Mouse (Mus musculus) lung, embryonic 14.5 days (tissue): ENCODE results near the gene Dtx4. TPM values are rescaled to one million over a fixed set of nuclear protein-coding genes. Genes with fewer than 3 reads are reported as not detected.
A peak's percentile ranks its signal among the peaks of the same experiment; 100 is the strongest.

Experiments used
- ATAC-seq: fragments of 200-750 bp; cut with Nextera tagmentation; 2 replicates; pipeline ENCODE4 v1.8.0; 2017; ENCODE audit warnings: mild to moderate bottlenecking, moderate TSS enrichment, moderate library complexity; ENCODE audit not compliant: insufficient read depth
- DNase-seq: peaks from one replicate; pipeline ENCODE4 v3.0.0-alpha.2; 2015
- H3K27ac ChIP-seq: fragments of 300-500 bp; sonication (generic); 2 replicates; pipeline ENCODE4 v1.5.1; 2014; ENCODE audit warnings: low read depth, mild to moderate bottlenecking, moderate library complexity
- H3K27me3 ChIP-seq: fragments of 300-500 bp; sonication (generic); 2 replicates; pipeline ENCODE4 v1.6.1; 2014; ENCODE audit warnings: low read length, control low read depth; ENCODE audit not compliant: insufficient read depth
- H3K36me3 ChIP-seq: fragments of 300-500 bp; sonication (generic); 2 replicates; pipeline ENCODE4 v1.6.1; 2014; ENCODE audit warnings: control low read depth; ENCODE audit not compliant: insufficient read depth
- H3K4me1 ChIP-seq: fragments of 300-500 bp; sonication (generic); 2 replicates; pipeline ENCODE4 v1.6.1; 2014; ENCODE audit warnings: antibody characterized with exemption, control low read depth; ENCODE audit not compliant: insufficient read depth
- H3K4me2 ChIP-seq: fragments of 300-500 bp; sonication (generic); 2 replicates; pipeline ENCODE4 v1.6.1; 2014; ENCODE audit warnings: mild to moderate bottlenecking
- H3K4me3 ChIP-seq: fragments of 300-500 bp; sonication (generic); 2 replicates; pipeline ENCODE4 v1.5.1; 2014; ENCODE audit warnings: low read depth, low read length
- H3K9ac ChIP-seq: fragments of 300-500 bp; sonication (generic); 2 replicates; pipeline ENCODE4 v1.6.1; 2014
- H3K9me3 ChIP-seq: fragments of 300-500 bp; sonication (generic); 2 replicates; pipeline ENCODE4 v1.6.1; 2016; ENCODE audit warnings: low read depth, low read length, control low read depth
- CTCF ChIP-seq: IDR thresholded peaks from 2 replicates; pipeline ENCODE4 v1.5.1; 2016; ENCODE audit warnings: antibody characterized with exemption, low read depth
- WGBS: fragments of 180-500 bp; shearing (Covaris S2); extraction: QIAGEN DNeasy Blood & Tissue Kit; methylation state at CpG from one replicate; pipeline ENCODE4 v1.1.7; 2014; 5-methylcytosine and 5-hydroxymethylcytosine counted together
- polyA plus RNA-seq: library from polyadenylated mRNA; unstranded; fragments of >200 nt; fragmentation: Nextera tagmentation; extraction: Ambion mirVana; gene quantifications from 2 replicates; pipeline ENCODE4 v1.2.1, GENCODE M21; 2014

The Dtx4 gene
- polyA plus RNA-seq, 1 experiment from 2014 or later = 17.7 TPM

DNA sequence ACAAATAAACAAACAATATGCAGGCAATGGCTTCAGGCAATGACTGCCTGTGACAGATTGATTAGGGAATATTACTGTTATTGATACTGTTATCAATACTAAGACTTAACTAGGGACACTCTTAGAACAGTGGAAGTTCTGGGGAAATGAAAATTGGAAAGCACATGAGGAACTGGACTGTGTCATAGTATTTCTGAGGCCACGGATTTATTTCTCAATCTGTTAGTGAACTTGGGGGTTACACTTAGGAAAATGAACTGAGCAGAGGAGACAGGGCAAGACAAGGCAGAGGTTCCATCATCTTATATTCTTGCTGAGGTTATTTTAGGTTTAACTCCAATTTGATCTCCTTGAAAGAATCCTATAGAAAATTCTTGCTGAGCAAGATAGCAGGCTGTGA is 38.7 kb upstream of the Dtx4 start:
- 76% methylated on average over 1 of the region's 1 CpGs for WGBS
- no peak for DNase-seq

DNA sequence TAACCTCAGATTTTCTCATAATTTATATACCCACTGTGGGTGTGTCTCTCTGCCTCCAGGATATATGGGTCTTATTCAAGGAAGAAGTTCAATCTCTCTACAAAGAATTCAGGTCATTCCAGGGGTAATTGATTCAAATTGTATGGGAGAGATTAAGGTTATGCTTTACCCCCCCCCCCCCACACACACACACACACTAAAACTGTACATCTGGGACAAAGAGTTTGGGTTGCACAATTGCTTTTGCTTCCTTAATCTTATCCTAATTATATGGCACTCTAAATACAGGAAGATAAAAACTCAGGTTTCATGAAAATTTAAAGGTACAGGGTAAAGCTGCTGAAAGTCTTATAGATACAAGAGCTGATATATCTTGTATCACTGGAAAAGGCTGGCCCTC is 35.9 kb upstream of the Dtx4 start:
- no peak for ATAC-seq
- H3K27me3 ChIP-seq = no peaks in the 10 kb centered on the region
- H3K27ac ChIP-seq = no peak overlapping the region
- TF ChIP-seq CTCF = no peak
- no peaks in the 10 kb centered on the region for H3K9me3 ChIP-seq
- no peak overlapping the region for H3K9ac ChIP-seq
- DNase-seq = no peak
- no peak overlapping the region for H3K4me3 ChIP-seq
- no peaks in the 10 kb centered on the region for H3K36me3 ChIP-seq
- no peak overlapping the region for H3K4me2 ChIP-seq
- H3K4me1 ChIP-seq = no peaks in the 10 kb centered on the region

More for the DNA sequence above, 38.7 kb upstream of the Dtx4 start:
- no peaks in the 10 kb centered on the region for H3K27me3 ChIP-seq
- no peaks in the 10 kb centered on the region for H3K36me3 ChIP-seq
- no peaks in the 10 kb centered on the region for H3K9me3 ChIP-seq
- H3K4me1 ChIP-seq = no peaks in the 10 kb centered on the region
- no peak overlapping the region for H3K4me2 ChIP-seq
- no peak for ATAC-seq
- TF ChIP-seq CTCF = no peak
- no peak overlapping the region for H3K9ac ChIP-seq
- H3K27ac ChIP-seq = no peak overlapping the region
- H3K4me3 ChIP-seq = no peak overlapping the region

- Histone ChIP-seq H3K27me3 (no peaks in the 10 kb centered on the region), H3K27ac (no peak overlapping the region), H3K4me3 (no peak overlapping the region), H3K4me2 (no peak overlapping the region), H3K4me1 (no peaks in the 10 kb centered on the region), H3K9me3 (no peaks in the 10 kb centered on the region), H3K9ac (no peak overlapping the region), H3K36me3 (no peaks in the 10 kb centered on the region)
- TF ChIP-seq CTCF = no peak
- DNase-seq = no peak
- WGBS = 34% methylated on average over 4 of the region's 4 CpGs
- ATAC-seq = no peak
Measured at GRCm38 (mm10) chr19:12523377-12523776, 22.1 kb upstream of the Dtx4 start.

- H3K4me1 ChIP-seq = no peaks in the 10 kb centered on the region
- no peaks in the 10 kb centered on the region for H3K36me3 ChIP-seq
- no peaks in the 10 kb centered on the region for H3K27me3 ChIP-seq
- no peak overlapping the region; the same call in 1 of the 2 replicates for H3K9ac ChIP-seq
- peak overlapping the region; percentile 44; the same call in 1 of the 2 replicates for H3K4me3 ChIP-seq
- TF ChIP-seq CTCF = no peak
- H3K27ac ChIP-seq = no peak overlapping the region
- H3K4me2 ChIP-seq = peak overlapping the region; percentile 77
- DNase-seq (no peak), ATAC-seq (no peak)
- no peaks in the 10 kb centered on the region for H3K9me3 ChIP-seq
Measured at GRCm38 (mm10) chr19:12518541-12518890, 17.3 kb upstream of the Dtx4 start.

- no peaks in the 10 kb centered on the region for H3K36me3 ChIP-seq
- H3K4me3 ChIP-seq = peak overlapping the region; percentile 44
- peak; percentile 87 for ATAC-seq
- no peaks in the 10 kb centered on the region for H3K27me3 ChIP-seq
- peak overlapping the region; percentile 68 for H3K9ac ChIP-seq
- H3K27ac ChIP-seq = no peak overlapping the region
- peak; percentile 81 for TF ChIP-seq CTCF
- H3K4me2 ChIP-seq = peak overlapping the region; percentile 77
- peak; percentile 90 for DNase-seq
- H3K9me3 ChIP-seq = no peaks in the 10 kb centered on the region
- 3% methylated on average over 16 of the region's 16 CpGs for WGBS
- H3K4me1 ChIP-seq = no peaks in the 10 kb centered on the region
Measured at GRCm38 (mm10) chr19:12517671-12518540, 16.7 kb upstream of the Dtx4 start.

- Histone ChIP-seq H3K9ac (no peak overlapping the region), H3K27ac (no peak overlapping the region), H3K4me3 (no peak overlapping the region), H3K4me2 (no peak overlapping the region), H3K9me3 (no peaks in the 10 kb centered on the region), H3K4me1 (no peaks in the 10 kb centered on the region), H3K27me3 (no peaks in the 10 kb centered on the region), H3K36me3 (no peaks in the 10 kb centered on the region)
- no peak for ATAC-seq
- no peak for TF ChIP-seq CTCF
- DNase-seq = no peak
Measured at GRCm38 (mm10) chr19:12514621-12515020, 13.4 kb upstream of the Dtx4 start.

DNA sequence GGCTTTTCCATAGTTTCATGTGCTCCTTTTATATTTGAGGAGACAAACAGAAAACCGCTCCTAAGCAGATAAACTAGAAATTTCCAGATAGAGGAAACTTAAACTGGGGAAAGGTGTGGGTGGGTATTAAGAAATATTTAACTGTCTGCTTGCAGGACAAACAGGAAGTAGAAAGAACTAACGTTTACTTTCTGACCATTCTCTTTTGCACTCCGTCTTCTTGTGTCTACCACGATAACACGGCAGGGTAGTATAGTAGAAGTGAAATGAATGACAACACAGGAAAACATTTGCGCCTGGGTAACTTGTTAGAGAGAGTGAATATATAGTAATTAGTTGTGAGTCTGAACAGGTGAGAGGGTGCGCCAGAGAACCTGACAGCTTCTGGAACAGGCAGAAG is 1.5 kb upstream of the Dtx4 start:
- Histone ChIP-seq H3K27me3 (no peaks in the 10 kb centered on the region), H3K4me2 (no peak overlapping the region), H3K36me3 (no peaks in the 10 kb centered on the region), H3K9me3 (no peaks in the 10 kb centered on the region), H3K27ac (no peak overlapping the region), H3K4me1 (0 out of 2 replicates have a peak, but pooled peaks cover 7% of the 10 kb centered on the region), H3K9ac (no peak overlapping the region), H3K4me3 (no peak overlapping the region)
- no peak for TF ChIP-seq CTCF
- DNase-seq (no peak), ATAC-seq (no peak)
- 63% methylated on average over 7 of the region's 7 CpGs for WGBS
